Mouse (Mus musculus) cerebellum, postnatal 10 days (tissue): ENCODE measurements around the gene Fblim1.

ENCODE experiments used
- DNase-seq, 2 experiments: peaks; one replicate each; pipeline ENCODE4 v3.0.0; 2021; ENCODE audit warnings: mixed read lengths in 2 of 2

Gene Fblim1

DNA sequence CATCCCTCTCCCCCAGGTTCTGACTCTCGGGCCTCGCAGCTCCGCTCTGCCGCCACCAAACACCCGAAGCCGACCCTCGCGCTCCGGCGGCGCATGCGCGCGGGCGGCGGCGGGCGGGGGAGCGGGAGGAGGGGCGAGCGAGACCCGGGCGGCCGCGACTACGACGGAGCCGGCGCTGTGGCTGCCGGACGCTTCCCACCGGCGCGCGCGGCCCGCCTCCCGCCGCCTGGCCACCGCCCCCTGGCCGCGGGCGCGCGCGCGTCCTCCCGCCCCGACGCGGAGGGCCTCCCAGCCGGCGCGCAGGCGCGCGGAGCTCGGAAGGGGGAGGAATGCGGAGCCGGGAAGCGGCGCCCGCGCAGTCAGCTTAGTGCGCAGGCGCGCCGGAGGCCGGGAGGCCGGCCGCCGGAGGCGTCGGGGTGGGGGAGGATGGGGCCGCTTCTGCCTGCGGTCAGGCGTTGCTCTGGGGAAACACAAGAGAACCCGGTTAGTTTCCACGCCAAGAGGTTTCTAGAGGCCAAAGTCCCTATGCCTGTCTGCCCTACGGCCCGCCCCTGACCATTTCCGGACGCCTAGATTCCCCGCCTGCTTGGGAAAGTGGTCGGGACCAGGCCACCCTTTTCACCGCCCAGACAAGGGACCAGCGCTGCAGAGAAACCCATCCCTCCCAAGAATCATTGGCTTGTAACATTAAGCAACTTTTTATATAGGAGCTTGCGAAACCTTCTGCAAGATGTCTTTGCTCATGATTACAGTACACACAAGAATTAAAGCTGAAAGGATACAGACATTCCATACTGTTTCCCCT, 67.3 kb downstream of the Fblim1 start, which contains the start of gene Spen:
Gene Spen (minus strand): TSS at position 190 of the 805 bp plus-strand sequence.
- DNase-seq: peak; percentile 95 to 97

DNA sequence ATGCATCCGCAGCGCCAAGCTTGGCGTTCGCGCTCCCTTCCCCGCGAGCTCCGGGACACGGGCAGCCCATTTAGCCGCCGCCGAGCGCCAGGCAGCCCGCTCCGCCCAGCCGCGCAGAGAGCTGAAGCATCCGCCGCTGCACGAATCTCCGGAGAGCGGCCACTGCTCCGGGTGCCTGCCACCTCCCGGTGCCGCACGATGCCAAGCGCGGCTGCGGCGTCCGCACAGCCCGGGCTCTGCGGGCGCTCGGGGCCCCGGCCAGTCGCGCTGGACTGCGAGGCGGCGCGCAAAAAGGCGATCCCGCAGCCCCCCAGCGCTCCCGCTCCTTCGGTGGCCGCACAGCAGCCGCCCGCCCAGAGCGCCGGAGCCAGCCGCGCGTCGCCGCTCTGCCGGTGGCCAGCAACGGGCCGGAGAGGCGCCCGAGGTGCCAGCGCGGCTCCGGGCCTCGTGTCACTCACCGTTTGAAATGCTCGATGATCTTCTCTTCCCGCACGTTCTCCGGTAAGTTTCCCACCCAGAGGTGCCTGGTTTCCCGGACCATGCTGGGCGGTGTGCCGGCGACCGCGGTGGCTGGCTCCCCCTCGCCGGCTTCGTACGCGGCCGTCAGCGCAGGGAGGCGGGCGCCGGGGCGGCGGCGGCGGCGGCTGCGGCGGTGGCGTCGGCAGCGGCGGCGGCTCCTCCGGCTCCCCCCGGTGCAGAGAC, 68.0 kb downstream of the Fblim1 start:
- peak; percentile 65 to 67 for DNase-seq

DNA sequence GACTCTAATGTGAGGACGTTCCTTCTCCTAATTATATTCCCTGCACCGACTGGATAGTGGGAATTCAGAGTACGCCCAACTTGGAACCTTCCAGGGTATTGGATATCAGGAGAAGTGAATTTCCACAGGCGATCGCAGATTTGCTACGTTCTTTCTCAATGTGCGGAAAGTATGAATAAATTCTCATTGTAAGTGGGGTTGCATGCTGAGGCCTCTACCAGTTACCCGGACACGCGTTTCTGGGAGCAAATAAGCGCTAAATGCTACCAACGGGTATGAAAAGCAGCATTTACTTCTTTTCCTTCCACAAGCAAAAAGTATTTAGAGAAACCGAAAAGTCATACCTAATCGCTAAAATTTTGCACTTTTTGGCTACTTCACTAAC, 68.7 kb downstream of the Fblim1 start:
- DNase-seq: no peak

DNA sequence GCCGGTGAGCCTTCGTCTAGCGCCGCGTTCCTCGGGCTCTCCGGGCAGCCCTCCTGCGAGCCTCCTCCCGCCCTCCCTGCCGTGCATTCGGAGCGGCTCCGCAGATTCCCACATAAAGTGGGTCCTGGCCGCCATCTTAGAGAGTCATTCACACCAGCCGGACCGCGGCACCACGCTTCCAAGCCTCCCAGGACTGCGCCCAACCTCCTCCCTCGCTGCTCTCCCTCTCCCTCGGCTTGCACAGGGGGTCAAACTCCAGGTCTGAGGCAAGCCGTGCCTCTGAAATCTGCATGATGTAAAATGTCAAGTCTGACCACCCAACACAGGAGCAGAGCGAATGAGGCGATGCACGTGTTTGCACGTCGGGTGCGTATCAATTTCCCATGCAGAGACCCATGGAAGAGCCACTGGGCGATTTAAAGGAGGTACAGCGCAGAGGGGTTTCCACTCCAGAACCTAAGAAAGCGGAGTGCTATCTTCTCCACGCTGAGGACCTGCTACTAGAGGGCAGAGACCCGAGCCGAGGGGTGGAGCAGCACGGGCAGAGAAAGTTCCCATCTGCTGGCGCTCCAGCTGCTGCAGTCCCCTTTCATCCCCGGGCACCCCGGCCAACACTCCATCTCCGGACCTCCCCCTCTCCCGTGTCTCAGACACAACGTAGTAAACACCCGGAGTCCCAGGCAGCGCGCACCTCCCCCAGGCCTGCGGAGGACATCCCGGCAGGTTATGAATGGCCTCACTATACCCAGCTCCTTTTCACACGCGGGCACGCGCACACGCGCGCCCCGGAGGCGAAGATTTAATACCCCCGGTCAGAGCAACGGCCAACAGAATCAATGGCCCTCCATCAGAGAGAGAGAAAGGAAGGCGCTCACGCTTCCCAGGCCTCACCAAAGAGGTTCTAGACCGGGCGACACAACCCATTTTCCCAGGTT, 69.3 kb downstream of the Fblim1 start:
- DNase-seq: peak; percentile 86 to 88

DNA sequence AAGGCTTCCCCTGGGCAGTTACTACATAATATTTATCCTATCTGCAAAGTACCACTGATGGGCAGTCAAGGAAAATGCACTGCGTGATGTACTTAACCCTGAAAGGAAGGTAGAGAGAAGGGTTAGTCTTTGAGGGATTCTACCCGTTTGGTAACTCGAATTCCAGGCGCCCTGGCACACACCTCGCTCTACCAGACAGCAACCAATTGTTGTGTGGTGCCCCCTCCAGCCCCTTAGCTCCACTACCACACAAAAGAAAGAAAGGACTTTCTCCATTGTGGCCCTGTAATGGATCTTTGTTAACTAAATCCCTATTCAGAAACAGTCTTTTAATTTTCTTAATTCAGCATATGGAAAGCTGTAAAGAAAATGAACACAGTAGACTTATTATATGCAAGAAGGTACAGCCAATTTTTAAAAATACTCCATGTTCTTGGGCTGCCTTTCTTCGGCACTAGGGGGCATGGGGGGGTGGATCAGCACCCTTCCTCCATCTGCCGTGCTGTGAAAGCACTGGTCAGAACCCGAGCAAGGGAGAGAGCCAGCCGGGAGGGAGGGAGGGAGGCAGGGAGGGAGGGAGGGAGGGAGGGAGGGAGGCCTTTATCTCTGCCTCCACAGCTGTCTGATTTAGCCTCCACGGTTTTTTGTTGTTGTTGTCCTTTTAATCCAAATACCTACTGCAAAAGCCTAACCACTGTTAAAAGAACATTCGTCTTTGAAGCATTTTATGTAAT, 70.8 kb downstream of the Fblim1 start:
- peak; percentile 78 to 84 for DNase-seq

DNA sequence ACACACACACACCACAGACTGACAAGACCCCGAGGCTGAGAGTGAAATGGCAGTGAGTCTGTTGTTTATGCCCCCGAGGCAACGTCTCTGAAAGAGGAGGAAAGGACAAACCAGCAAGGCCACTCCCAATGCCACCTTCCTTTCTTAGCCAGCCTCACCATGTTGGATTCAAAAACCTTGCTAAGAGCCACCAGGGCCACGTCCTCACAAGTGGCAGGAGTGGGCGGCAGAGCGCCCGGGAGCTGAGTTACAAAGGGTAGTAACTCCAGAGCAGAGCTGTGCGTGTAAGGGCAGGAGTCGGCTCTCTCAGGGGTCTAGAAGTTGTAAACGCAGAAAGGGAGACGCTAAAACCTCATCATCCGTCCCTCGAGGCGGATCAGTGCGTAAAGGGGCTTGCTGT, 74.9 kb downstream of the Fblim1 start:
- DNase-seq: no peak

DNA sequence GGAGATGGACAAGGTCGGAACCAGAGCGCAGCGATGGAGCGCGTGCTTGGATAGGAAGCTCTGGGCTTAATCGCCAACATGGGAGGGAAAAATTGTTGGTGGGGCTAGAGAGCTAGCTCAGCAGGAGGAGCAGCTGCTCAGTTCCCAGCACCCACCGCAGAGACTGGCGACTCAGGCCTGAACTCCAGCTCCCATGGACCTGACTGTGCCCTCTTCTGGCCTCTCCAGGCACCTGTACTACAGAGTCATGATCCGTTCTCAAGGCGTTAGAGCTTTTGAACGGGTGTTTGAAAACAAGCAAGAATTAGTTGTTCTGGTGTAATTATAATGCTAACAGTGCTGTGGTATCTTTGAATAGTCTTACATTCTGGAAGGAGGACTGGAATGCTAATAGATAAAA, 77.0 kb downstream of the Fblim1 start:
- DNase-seq: no peak

DNA sequence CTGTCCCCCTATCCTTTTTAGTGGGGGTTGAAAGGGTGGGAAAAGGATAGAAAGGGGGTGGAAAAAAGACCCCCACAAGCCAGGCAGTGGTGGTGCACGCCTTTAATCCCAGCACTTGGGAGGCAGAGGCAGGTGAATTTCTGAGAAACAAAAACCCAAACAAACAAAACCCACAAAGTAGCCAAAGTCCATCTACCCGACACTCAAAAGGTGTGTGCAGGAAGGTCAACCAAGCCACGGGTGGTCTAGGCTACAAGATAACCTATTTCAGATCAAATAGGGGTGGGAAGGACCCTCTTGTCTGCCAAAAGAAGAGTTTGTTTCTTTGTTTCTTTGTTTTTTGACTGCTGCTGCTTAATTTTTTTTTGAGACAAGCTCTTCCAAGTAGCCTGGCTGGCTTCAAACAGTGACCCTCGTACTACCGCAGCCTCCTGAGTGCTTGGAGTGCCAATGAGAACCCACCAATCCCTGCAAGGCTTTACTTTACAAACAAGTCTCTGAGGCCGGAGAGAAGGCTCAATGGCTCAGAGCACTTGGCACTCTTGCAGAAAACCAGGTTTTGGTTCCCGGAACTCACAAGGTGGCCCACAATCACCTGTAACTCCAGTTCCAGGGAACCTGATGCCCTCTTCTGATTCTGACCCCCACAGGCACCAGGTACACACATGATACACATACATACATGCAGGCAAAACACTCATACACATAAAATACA, 78.8 kb downstream of the Fblim1 start:
- DNase-seq: no peak
